Mouse (Mus musculus) heart, embryonic 12.5 days (tissue): ENCODE measurements around the gene Cdk6. TPM values are rescaled to one million over a fixed set of nuclear protein-coding genes. Genes with fewer than 3 reads are reported as not detected.
A peak's percentile ranks its signal among the peaks of the same experiment; 100 is the strongest.

ENCODE experiments used
- ATAC-seq: fragments of 200-750 bp; cut with Nextera tagmentation; 2 replicates; pipeline ENCODE4 v1.8.0; 2017; ENCODE audit warnings: moderate TSS enrichment, moderate library complexity; ENCODE audit not compliant: insufficient number of reproducible peaks, low FRiP score
- H3K27ac ChIP-seq: fragments of 300-500 bp; sonication (generic); 2 replicates; pipeline ENCODE4 v1.5.1; 2016; ENCODE audit warnings: mild to moderate bottlenecking, moderate library complexity; ENCODE audit not compliant: poor library complexity, severe bottlenecking
- H3K27me3 ChIP-seq: fragments of 300-500 bp; sonication (generic); replicated peaks from 2 replicates; pipeline ENCODE4 v1.6.1; 2016; ENCODE audit warnings: mild to moderate bottlenecking, moderate library complexity
- H3K36me3 ChIP-seq: fragments of 300-500 bp; sonication (generic); 2 replicates; pipeline ENCODE4 v1.6.1; 2016; ENCODE audit warnings: mild to moderate bottlenecking, moderate library complexity
- H3K4me1 ChIP-seq: fragments of 300-500 bp; sonication (generic); replicated peaks from 2 replicates; pipeline ENCODE4 v1.6.1; 2016; ENCODE audit warnings: mild to moderate bottlenecking
- H3K4me2 ChIP-seq: fragments of 300-500 bp; sonication (generic); 2 replicates; pipeline ENCODE4 v1.6.1; 2016; ENCODE audit warnings: mild to moderate bottlenecking, moderate library complexity
- H3K4me3 ChIP-seq: fragments of 300-500 bp; sonication (generic); 2 replicates; pipeline ENCODE4 v1.5.1; 2016; ENCODE audit warnings: mild to moderate bottlenecking
- H3K9ac ChIP-seq: fragments of 300-500 bp; sonication (generic); 2 replicates; pipeline ENCODE4 v1.6.1; 2016; ENCODE audit warnings: mild to moderate bottlenecking, moderate library complexity
- H3K9me3 ChIP-seq: fragments of 300-500 bp; sonication (generic); replicated peaks from 2 replicates; pipeline ENCODE4 v1.6.1; 2016; ENCODE audit warnings: mild to moderate bottlenecking, moderate library complexity
- WGBS: fragments of 180-500 bp; shearing (Covaris S2); methylation state at CpG from one replicate; pipeline ENCODE4 v1.1.7; 2016; 5-methylcytosine and 5-hydroxymethylcytosine counted together
- polyA plus RNA-seq: library from polyadenylated mRNA; unstranded; fragments of >200 nt; fragmentation: Nextera tagmentation; extraction: Ambion mirVana; gene quantifications from 2 replicates; pipeline ENCODE4 v1.2.1, GENCODE M21; 2016

Gene Cdk6
- polyA plus RNA-seq, 1 experiment from 2014 or later: 32.5 TPM

DNA sequence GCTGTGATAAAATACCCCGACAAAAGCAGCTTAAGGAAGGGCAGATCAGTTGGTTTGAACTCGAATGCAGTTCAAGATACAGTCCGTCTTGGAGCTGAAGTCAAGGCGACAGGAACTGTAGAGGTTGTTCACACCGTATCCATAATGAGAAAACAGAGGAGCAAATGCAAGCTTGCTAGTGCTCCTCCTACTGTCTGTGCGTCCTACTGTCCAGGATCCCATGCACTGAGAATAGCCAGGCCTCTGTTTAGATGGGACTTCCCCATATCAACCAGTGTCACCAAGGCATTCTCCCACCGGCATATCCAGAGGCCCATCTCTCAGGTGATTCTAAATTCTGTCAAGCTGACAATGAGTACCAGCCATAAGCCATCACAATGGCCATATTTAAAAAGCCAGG, 18.6 kb downstream of the Cdk6 start:
- no peak for ATAC-seq
- Histone ChIP-seq H3K36me3 (no peaks in the 10 kb centered on the region), H3K9ac (no peak overlapping the region), H3K27ac (no peak overlapping the region), H3K9me3 (no peaks in the 10 kb centered on the region), H3K27me3 (no peaks in the 10 kb centered on the region), H3K4me1 (peaks cover 40% of the 10 kb centered on the region), H3K4me2 (no peak overlapping the region), H3K4me3 (no peak overlapping the region)
- 62% methylated on average over 7 of the region's 7 CpGs for WGBS

DNA sequence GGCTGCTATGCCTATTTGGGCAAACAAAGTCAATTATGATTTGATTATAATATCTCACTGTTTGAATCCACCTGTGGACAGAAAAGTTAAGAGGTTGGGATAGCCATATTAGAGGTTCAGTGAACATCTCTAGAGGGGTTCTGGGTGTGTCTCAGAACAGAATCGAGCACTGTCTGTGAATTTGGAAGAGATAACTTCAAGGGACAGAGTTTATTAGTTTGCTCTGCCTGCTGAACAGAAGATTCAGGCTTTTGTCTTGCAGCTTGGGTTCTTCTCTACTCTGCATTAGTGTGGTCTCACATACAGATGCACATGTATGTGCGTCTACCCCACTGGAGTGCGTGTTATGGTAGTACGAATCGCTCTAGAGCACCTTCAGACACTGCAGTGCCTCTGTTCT, 20.0 kb downstream of the Cdk6 start:
- no peak for ATAC-seq
- Histone ChIP-seq H3K4me2 (no peak overlapping the region), H3K27ac (no peak overlapping the region), H3K4me3 (no peak overlapping the region), H3K4me1 (peaks cover 28% of the 10 kb centered on the region), H3K36me3 (no peaks in the 10 kb centered on the region), H3K9me3 (no peaks in the 10 kb centered on the region), H3K27me3 (no peaks in the 10 kb centered on the region), H3K9ac (no peak overlapping the region)
- 84% methylated on average over 5 of the region's 5 CpGs for WGBS

DNA sequence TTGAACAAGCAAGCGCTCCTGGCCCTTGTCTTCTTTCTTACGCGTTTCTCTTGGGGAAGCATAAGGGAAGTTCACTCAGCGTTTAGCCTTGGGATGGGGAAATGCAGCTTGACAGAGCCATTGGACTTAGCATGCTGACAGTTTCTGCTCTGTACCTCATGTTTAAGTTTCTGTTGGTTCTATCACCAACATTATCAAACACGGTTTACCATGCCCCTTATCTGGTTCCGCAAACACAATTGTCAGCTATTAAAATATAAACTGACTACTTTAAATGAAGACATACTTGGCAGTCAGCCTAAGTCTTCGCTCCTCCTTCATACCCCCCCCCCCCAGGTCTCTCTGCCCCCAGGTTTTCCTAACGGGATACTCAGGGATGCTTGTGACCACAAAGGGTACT, 20.8 kb downstream of the Cdk6 start:
- H3K9ac ChIP-seq: no peak overlapping the region
- no peak for ATAC-seq
- H3K4me2 ChIP-seq: no peak overlapping the region
- peaks cover 23% of the 10 kb centered on the region for H3K4me1 ChIP-seq
- H3K27ac ChIP-seq: no peak overlapping the region
- no peaks in the 10 kb centered on the region for H3K27me3 ChIP-seq
- no peaks in the 10 kb centered on the region for H3K36me3 ChIP-seq
- no peak overlapping the region for H3K4me3 ChIP-seq
- H3K9me3 ChIP-seq: no peaks in the 10 kb centered on the region
- WGBS: 71% methylated on average over 8 of the region's 8 CpGs

DNA sequence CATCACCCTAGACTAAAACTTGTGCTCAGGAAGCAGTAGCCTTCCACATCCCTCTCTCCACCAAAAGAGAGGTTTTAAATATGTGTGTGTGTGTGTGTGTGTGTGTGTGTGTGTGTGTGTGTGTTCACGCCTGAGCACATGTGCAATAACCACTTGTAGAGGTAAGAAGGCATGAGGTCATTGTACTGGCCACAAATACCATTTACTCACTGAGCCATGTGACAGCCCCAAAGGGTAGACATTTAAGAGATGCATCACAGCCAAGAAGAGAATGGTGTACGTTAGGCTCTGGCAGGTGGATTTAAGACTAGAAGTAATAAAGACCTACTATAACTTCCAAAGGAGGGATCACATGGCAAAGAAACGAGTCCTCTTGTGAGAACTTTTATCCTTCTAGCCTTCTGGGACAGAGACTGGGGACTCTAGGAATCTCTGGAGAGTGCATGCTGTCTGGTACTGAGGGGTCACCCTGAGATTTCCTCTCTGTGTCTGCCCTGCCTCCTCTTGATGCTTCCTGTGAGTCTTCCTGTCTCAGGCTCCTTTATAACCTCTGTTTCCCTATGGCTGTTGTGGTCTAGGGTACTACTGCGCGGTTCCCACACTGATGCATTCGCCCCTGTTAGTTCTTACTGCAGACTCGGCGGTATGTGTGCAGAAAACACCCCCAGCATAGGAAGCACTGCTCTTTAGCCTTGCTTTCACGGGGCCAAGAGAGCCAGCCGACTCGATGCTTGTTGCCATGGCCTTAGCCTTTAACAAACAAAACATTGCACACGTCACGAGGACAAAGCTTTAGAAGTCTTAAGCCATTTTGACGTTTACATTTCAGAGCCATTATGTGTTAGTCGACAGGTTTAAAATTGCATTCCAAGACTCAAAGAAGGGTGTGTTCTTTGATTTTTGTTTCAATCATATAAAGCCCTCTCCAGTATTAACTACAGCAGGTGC, 22.0 kb downstream of the Cdk6 start:
- Histone ChIP-seq H3K36me3 (0 out of 2 replicates have a peak, but pooled peaks cover 3% of the 10 kb centered on the region), H3K9me3 (no peaks in the 10 kb centered on the region), H3K4me2 (no peak overlapping the region), H3K4me1 (peaks cover 23% of the 10 kb centered on the region), H3K4me3 (no peak overlapping the region), H3K27ac (no peak overlapping the region), H3K9ac (no peak overlapping the region), H3K27me3 (no peaks in the 10 kb centered on the region)
- peak; percentile 45; the same call in 1 of the 2 replicates for ATAC-seq
- WGBS: 71% methylated on average over 15 of the region's 15 CpGs

DNA sequence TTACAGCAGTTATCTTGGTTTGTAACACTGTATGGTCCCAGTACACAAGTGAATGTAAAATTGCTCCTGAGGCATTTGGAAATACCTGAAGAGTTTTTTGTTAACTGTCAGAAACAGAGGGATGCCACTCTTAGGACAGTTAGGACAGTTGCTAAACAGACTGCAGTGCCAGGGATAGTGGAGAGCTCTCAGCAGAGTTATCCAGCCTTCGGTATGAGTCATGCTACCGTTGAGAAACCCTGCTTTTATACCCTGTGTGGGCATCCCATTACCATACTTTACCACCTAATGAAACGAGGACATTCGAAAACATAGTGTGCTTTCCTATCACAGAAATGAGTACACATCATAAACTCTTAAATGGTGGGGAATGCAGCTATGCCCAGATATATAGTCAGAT, 25.8 kb downstream of the Cdk6 start:
- H3K27me3 ChIP-seq: no peaks in the 10 kb centered on the region
- ATAC-seq: no peak
- no peaks in the 10 kb centered on the region for H3K9me3 ChIP-seq
- no peak overlapping the region for H3K9ac ChIP-seq
- peaks cover 19% of the 10 kb centered on the region for H3K4me1 ChIP-seq
- 87% methylated on average over 4 of the region's 4 CpGs for WGBS
- H3K4me3 ChIP-seq: no peak overlapping the region
- no peak overlapping the region for H3K4me2 ChIP-seq
- H3K36me3 ChIP-seq: 0 out of 2 replicates have a peak, but pooled peaks cover 3% of the 10 kb centered on the region
- no peak overlapping the region for H3K27ac ChIP-seq

DNA sequence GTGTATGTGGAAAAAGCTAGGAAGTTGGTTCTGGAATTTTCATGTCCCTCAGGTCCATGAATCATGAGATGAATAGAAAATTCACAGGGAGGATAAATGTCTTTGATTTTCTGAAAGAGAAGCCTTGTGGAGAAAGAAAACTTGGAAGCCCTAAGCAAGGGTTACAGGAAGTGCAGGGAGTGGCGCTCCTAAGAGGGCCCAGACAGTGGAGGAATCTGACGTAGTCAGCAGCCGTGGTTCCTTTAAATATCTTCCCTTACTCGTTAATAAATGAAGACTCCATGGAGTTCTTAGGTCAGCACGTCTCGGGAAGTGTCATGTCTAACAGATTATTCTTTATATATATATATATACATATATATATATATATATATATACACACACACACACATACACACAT, 28.0 kb downstream of the Cdk6 start:
- Histone ChIP-seq H3K4me3 (no peak overlapping the region), H3K27ac (peak overlapping the region; percentile 54; the same call in 1 of the 2 replicates), H3K27me3 (no peaks in the 10 kb centered on the region), H3K9ac (no peak overlapping the region), H3K4me2 (no peak overlapping the region), H3K9me3 (no peaks in the 10 kb centered on the region), H3K36me3 (0 out of 2 replicates have a peak, but pooled peaks cover 3% of the 10 kb centered on the region), H3K4me1 (peaks cover 9% of the 10 kb centered on the region; the same call in 1 of the 2 replicates)
- 44% methylated on average over 6 of the region's 6 CpGs for WGBS
- ATAC-seq: 0 out of 2 replicates have a peak, but pooled peaks have one; percentile 51

DNA sequence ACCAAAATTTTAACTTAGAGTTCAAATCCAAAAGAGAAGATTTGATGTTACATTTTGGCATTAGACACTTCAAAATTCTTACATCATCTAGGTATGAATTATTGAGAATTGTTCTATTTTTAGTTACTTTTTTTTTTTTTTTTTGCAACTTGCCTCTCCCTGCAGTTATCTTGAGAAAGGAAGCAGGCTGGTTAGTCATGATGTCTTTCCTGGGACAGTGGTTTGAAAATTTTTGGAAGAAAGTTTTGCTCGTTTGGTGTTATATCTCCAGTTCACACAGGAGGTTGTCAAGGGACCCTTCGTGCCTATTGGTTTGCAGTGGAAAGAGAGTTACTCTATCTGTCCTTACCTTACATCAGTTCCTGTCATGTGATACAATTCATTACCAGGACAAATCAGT, 29.9 kb downstream of the Cdk6 start:
- H3K4me2 ChIP-seq: no peak overlapping the region
- ATAC-seq: no peak
- no peak overlapping the region for H3K9ac ChIP-seq
- peaks cover 9% of the 10 kb centered on the region; the same call in 1 of the 2 replicates for H3K4me1 ChIP-seq
- 0 out of 2 replicates have a peak, but pooled peaks cover 3% of the 10 kb centered on the region for H3K36me3 ChIP-seq
- no peak overlapping the region for H3K4me3 ChIP-seq
- no peaks in the 10 kb centered on the region for H3K9me3 ChIP-seq
- WGBS: 64% methylated on average over 2 of the region's 2 CpGs
- no peaks in the 10 kb centered on the region for H3K27me3 ChIP-seq
- H3K27ac ChIP-seq: no peak overlapping the region

DNA sequence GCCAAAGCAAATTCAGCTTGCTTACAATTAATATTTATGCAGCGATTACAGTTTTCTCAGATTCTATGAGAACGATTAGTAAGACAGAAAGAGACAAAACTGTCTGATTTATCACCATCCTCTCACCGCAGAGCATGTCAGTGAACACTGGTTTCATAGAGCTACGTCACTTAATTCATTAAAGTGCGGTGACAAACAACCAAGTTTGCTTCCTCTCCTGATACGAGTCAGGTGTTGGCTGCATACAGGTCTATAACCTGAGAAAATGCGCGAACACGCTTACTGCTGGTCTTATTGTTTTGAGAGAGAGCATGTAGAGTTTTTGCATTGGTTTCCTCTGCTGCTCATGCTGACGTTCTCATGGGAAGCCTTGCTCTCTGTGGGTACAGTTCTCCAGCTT, 31.9 kb downstream of the Cdk6 start:
- Histone ChIP-seq H3K9me3 (no peaks in the 10 kb centered on the region), H3K36me3 (0 out of 2 replicates have a peak, but pooled peaks cover under 1% of the 10 kb centered on the region), H3K4me2 (no peak overlapping the region), H3K27me3 (no peaks in the 10 kb centered on the region), H3K4me3 (no peak overlapping the region), H3K4me1 (peaks cover 17% of the 10 kb centered on the region), H3K27ac (no peak overlapping the region), H3K9ac (no peak overlapping the region)
- WGBS: 83% methylated on average over 10 of the region's 10 CpGs
- no peak for ATAC-seq

DNA sequence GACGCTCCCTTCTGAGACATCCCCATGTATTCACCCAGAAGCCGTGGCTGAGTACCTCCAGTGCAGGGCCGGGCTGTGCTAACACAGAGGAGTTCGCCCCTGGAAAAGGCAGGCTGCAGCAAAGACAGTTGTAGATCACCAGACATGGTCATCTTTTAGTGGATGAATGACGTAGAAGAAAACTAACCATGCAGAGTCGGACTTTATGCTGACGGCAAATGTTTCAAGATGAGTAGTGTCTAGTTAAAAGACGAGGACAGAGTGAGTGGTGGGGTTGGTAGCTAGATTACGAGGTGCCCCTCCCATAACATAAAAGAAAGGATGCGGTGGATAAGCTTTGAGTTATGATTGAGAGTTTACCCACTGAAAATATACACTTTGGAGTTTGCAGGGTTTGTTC, 33.5 kb downstream of the Cdk6 start:
- ATAC-seq: no peak
- Histone ChIP-seq H3K27me3 (no peaks in the 10 kb centered on the region), H3K27ac (no peak overlapping the region), H3K4me3 (no peak overlapping the region), H3K9me3 (no peaks in the 10 kb centered on the region), H3K36me3 (no peaks in the 10 kb centered on the region), H3K4me2 (no peak overlapping the region), H3K4me1 (peaks cover 14% of the 10 kb centered on the region), H3K9ac (no peak overlapping the region)
- whole genome bisulfite sequencing: 83% methylated on average over 10 of the region's 10 CpGs

DNA sequence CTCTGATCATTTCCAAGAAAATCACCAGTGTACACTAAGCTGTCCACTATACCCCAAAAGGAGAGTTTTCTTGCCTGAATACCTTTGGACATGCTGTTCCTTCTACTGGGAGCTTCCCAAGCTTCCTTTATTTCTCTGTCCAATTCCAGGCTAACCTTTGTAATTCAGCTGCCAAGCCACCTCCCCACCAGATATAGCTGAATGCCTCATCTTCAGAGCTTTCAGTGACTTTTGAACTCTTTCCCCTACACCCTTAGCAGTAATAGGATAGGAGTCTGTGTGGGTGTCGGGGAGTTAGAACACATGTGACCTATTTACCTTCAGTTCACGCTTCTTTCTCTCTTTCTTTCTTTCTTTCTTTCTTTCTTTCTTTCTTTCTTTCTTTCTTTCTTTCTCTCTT, 34.9 kb downstream of the Cdk6 start:
- Histone ChIP-seq H3K4me1 (peaks cover 19% of the 10 kb centered on the region), H3K4me3 (no peak overlapping the region), H3K4me2 (no peak overlapping the region), H3K27ac (no peak overlapping the region), H3K36me3 (no peaks in the 10 kb centered on the region), H3K9ac (no peak overlapping the region), H3K27me3 (no peaks in the 10 kb centered on the region), H3K9me3 (no peaks in the 10 kb centered on the region)
- ATAC-seq: no peak
- 90% methylated on average over 2 of the region's 2 CpGs for WGBS

DNA sequence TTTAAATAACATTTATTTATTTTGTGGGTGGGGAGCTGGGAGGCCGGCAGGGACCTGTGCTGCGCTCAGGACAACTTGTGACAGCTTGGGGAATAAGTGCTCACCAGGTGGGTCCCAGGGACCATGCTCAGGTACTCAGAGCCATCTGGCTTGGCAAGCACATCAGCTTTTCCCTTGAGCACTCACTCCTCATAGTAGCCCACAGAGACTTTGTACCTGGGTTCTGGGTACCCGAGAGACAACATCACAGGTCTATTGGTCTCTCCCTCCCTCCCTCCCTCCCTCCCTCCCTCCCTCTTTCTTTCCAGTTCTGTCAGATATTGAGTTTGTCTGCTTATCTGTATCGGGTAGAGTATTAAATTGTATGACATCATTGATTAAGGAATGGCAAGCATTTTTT, 38.0 kb downstream of the Cdk6 start:
- no peak for ATAC-seq
- Histone ChIP-seq H3K4me3 (no peak overlapping the region), H3K36me3 (no peaks in the 10 kb centered on the region), H3K4me2 (no peak overlapping the region), H3K4me1 (peaks cover 38% of the 10 kb centered on the region), H3K27me3 (no peaks in the 10 kb centered on the region), H3K27ac (no peak overlapping the region), H3K9ac (no peak overlapping the region), H3K9me3 (no peaks in the 10 kb centered on the region)
- 66% methylated on average over 4 of the region's 4 CpGs for WGBS
